Mouse (Mus musculus): ENCODE data around the gene Wdr11.

Gene Wdr11

DNA sequence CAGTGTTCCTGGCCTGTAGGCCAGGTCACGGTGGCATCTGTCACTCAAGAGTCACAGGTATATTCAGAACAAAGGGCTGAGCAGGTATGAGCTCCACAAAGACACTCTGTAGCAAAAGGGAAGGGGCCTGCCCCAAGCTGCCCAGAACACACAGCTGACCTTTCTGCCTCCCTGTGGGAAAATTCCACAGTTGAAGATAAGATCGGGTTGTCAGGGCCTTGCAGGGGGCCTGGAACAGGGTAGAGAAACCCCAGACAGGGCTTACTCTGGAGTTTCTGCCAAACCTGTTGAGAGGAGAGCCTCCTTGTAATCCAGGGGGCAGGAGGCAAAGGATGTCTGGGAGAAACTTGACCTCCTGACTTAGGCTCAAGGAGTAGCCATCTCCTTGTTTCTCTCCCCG is 90.9 kb downstream of the Wdr11 start:
- CTCF ChIA-PET = no interaction called here

DNA sequence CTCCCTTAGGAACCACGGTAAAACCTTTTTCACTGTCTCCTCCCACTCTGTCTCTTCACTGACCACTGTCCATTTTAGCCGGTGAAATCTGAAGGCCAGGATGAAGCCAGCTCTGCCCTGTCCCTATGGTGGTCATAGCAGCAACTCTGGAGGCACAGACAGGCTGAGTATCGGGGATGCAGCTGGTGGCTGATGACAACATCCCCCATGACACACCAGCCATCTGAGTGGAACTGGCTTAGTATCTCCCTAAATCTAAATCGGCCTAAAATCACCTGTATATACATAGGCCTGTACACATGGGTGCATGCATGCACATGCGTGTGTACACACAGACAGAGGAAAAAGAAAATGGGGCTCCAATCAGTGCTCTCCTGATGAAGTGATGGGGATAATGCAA is 93.7 kb downstream of the Wdr11 start:
- CTCF ChIA-PET = no interaction called here

Measured in spleen, embryonic (tissue).